Mouse (Mus musculus) CD4-positive helper T cell, adult 2 months (primary cell): Measurements from ENCODE around the gene Ulk2.

Experiments used
- DNase-seq: peaks from one replicate; pipeline ENCODE4 v3.0.0-alpha.2; 2012; ENCODE audit warnings: low read depth, missing footprints, low spot score

Ulk2 gene

DNA sequence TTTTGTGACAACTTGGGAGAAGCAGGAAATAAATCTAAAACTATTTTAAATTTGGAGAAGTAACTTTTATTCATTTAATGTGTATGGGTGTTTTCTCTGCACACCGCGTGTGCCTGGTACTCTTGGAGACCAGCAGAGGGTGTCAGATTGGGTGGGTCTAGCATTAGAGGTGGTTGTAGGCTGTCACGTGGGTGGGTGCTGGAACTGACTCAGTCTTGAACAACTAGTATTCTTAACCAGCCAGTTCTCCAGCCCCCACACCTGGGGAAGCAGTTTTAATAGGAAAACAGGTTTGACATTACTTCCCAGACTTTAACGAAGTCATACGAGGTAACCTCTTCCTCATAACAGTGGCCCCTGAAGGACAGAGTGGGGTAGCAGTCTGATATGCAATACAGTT lies 94.4 kb downstream of the Ulk2 start:
- DNase-seq = peak; percentile 55

DNA sequence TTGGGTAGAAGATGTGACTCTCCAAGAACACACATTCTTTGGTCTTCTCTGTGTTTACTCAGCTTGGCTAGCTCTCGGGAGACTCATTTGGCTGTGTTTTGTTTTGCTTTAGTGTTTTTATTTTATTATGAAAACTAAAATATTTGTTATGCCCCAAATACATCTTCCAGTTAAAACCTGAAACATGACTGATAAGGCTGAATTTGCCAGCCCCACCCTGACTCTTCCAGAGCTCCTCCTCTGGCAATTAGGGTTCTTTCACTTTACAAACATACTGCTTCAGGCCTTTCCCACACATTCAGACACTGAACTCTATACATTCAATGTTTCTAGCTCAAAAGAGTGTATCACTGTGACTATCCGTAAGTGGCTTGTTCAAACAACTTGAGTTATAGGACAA lies 97.7 kb downstream of the Ulk2 start:
- DNase-seq = no peak

DNA sequence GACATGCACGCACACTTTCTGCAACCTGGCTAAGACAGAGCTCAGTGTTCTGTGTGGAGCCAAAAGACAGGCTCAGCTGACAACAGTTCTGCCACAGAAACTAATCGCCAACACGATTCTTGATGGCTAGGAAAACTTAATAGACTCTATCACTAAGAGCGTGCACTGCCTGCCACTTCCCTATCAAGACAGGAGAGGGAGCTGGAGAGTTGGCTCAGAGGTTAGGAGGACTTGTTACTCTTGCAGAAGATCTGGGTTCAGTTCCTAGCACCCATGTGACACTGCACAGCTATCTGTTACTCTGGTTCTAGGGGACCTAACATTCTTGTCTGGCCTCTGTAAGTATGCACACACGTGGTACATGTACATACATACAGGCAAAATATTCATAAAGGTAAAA lies 103.3 kb downstream of the Ulk2 start:
- peak; percentile 21 for DNase-seq

DNA sequence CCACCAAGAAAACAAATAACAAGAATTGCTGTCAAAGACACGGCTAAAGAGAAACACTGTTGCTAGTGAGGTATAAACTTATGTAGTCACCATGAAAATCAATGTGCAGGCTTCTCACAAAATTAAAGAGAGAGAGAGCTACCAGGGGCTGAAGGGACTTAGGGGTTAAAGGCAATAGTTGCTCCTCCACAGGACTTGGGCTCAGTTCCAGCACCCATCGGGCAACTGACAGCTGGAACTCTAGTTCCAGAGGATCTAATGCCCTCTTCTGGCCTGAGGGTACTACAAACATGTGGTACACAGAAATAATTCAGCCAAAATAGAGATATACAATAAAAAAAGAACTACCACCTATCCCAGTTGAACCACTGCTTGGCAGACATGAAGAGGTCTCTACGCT lies 107.7 kb downstream of the Ulk2 start:
- no peak for DNase-seq

DNA sequence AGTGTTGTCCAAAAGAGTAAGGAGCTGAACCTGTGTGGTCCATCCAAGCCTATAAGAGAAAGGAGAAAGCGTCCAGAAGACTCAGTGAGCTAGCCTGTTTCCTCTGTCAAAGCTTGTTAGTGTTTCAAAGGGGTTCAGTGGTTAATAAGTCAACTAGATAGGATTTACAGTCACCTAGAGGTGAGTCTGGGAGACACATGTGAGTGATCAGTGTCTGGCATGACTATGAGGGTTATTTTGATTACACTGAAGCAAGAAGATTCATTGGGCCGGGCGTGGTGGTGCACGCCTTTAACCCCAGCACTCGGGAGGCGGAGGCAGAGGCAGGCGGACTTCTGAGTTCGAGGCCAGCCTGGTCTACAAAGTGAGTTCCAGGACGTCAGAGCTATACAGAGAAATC lies 109.1 kb downstream of the Ulk2 start:
- no peak for DNase-seq

DNA sequence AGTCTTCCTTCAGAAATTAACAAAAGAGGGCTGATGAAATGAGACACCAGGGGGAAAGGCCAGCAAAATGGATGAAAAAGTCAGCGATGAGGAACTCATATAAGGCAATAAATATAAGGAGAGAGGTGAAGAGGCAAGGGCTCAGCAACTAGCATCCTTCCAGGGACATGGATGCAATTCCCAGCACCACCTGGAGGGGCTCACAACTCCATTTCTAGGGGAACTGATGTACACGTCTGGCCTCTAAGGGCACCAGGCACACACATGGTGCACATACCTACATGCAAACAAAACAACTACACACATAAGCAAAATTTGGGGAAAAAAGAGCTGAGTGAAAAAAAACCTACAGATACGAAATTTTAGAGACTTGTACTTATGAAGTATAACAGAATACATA lies 110.4 kb downstream of the Ulk2 start:
- DNase-seq = no peak

DNA sequence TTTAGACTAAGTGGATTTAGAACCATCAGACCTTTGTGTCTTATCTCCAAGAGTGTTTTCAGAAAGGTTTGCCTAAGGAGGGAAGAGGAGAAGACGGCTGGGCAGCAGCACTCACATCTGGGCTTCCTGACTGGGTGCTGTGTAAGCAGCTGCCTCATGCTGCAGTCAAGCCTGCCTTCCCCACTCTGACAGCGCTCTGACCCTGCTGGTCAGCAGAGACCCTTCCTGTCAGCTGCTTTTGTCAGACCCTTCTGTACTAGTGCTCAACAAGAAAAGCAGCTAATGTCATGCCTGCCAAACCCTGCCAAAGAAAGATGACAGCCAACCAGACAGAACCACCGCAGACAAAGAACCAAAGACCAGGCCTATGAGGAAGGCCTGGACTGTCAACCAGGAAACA lies 111.1 kb downstream of the Ulk2 start:
- DNase-seq = no peak

DNA sequence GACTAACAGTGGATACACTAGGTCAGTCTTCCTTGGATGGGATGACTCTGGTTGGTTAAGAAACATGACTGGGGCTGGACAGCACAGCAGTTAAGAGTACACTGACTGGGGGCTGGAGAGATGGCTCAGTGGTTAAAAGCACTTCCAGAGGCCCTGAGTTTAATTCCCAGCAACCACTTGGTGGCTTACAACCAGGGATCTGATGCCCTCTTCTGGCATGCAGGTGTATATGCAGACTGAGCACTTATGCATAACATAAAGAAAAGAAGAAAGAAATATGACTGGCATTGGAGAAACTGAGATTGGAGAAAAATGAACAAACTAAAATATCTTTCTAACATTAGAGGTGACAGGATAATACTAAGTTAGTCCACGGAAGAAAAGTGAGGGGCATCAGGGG lies 114.4 kb downstream of the Ulk2 start:
- DNase-seq = no peak

DNA sequence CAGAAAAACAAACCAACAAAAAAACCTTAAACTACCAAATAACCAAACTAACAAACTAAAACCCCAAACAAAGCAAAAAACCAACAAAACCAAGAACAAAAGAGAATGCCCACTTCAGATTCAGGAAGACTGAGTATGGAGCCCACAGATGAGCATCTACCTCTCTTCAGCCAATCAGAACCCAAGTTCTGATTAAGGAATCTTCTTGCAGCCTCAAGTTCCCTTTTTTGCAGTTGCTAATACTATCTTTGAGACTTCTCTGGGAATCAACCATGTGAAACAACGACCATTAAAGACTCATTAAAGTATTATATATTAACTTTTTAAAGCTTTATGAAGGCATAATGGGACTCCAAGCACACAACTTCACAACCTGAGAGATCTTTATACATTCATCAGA lies 117.6 kb downstream of the Ulk2 start:
- DNase-seq = no peak

DNA sequence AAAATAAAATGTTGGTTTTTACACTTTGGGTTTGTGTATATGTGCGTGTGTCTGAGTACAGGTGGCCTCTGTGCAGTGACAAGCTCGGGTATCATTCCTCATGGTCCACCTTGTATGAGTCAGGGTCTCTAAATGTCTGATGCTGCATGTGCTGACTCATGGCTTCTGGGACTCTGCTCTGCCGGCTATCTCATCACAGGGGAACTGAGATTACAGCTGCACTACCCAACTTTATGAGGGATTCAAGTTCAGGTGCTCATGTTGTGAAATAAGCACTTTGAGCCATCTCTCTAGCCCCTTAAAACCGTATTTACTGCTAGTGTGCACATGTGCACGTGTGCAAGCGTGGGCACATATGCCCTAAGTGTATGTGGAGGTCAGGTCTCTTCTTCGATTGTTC lies 122.2 kb downstream of the Ulk2 start:
- no peak for DNase-seq

DNA sequence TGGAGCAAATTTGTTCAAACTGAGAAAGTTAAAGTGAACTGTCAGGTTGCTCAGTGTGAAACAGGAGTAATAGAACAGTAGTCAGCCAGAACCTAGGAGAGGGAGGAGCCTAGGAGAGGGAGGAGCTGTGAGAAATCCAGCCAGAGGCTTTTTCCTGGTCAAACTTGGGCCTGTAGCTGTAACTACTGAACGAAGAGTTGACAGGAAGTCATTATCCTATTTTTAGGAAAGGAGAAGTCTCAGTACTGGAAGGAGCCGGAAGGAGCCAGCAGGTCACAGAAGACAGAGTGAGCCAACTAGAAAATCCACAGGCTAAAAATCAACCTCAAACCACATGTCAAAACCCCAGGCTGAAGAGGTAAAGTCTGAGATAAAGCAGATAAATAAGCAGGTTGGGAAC lies 126.8 kb downstream of the Ulk2 start:
- peak; percentile 11 for DNase-seq
